Mouse (Mus musculus) B cell, adult 62 days (primary cell): ENCODE measurements around the gene Strn4. TPM values are rescaled to one million over a fixed set of nuclear protein-coding genes. Genes with fewer than 3 reads are reported as not detected.

Source experiments
- total RNA-seq: library from RNA; stranded (reverse); gene quantifications from 4 replicates; pipeline ENCODE4 v1.2.4, GENCODE M21; 2023

The Strn4 gene
- 105 to 132 TPM (median 127 TPM) in 4 replicates for total RNA-seq

DNA sequence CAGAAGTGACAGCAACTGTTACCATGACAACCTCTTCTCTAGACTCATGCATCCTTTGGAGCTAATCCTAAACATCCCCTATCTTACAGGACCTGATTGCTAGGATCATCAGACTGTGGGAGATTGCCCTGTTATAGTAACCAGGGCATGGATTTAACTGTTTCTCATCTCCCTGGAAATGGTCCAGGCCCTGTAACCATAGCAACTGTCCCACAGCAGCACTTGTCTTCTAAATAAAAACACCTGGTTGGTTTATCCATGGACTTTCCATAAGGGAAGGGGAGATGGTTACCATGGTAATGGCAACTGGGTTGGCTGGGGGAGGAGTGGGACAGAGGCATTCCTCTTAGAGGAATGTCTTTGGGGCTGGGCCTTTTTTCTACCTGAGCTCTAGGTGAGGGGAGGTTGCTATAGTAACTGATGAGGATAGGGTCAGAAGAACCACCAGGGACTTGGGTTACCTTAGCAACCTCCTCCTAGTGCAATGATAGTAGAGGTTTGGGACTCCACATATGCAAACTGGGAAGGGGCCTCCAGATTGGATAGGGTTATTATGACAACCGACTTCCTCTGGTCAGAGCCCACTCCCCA, at the start of gene Strn4:
Gene Strn4, plus strand, starts transcription at position 539 of the 591 bp plus-strand sequence.

DNA sequence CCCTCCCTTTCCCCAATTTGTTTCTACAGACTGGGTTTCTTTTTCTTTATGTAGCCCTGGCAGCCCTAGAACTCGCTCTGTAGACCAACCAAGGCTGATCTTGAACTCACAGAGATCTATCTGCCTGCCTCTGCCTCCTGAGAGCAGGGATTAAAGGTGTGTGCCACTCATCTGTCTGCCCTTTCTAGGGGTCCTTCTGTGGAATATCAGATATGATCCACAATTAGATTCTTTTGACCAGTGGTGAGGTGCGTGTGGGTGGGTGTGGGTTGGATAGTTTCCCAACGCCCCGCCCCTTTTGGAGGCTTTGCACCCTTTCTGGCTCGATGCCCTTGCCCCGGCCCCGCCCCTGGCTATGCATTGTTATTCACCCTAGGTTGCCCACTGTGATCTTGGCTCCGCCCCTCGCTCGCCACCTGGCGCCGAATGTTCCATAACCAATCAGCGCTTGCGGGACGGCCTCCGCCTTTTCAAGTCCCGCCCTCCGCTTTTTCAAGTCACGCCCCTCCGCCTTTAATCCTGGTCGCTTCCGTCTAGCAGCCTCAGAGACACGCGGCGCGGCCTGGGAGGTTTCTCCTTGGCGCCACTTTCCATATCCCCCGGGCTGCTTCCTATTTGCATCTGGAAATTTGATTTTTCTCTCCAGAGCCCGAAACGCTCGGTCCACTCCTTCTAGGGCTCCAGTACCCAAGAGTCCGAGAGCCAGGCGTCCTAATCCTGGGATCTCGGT, 34.7 kb upstream of the Strn4 start, which contains the start of gene Slc1a5:
Gene Slc1a5, plus strand, starts transcription at position 516 of the 730 bp plus-strand sequence.

DNA sequence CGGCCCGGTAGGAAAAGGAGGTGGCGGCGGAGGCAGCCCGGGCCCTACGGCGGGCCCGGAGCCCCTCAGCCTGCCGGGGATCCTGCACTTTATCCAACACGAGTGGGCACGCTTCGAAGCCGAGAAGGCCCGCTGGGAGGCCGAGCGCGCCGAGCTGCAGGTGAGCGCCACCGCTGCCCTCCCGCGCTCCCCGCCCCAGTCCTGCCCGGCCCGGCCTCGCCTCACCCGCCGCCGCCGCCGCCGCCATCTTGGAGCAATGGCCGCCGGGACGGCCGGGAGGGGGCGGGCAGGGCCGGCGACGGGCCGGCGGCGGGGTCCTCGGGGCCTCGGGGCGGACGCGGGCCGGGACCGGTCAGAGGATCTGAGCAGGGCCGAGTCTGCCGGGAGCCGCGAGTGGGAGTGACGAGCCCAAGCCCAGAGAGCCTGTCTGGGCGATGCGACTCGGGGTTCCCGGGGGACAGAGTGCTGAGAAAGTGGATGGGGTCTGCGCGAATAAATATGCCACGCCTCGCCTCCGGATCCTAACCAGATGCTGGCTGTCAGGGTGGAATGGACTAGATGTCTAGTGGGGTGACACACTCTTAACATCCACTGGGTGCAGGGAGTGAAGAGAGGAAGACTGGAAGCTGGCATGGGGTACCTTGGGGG, 910 bp downstream of the Strn4 start, which contains the start of gene Fkrp:
Gene Fkrp, minus strand, starts transcription at position 258 of the 648 bp plus-strand sequence.

DNA sequence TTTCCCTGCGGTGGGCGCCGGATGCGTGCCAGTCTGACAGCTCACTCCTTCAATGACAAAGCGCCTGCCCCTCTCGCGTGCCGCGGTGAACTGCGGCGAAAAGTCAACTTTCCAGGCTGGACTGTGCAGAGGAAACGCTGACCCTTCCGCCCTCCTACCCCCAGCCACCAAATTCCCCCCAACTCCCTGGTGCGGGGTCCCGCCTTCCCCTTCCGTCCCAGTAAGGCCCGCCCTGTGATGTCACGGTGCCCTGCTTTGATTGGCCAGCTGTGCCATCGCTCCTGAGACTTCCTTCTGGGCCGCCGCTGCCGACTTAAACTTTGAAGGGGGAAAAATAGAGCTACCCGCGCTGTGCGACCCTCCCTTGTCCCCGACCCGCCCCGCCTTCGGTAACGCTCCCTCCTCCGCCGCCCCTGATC, 27.0 kb downstream of the Strn4 start, which contains the start of gene Prkd2:
Gene Prkd2, plus strand, starts transcription at position 258 of the 419 bp plus-strand sequence.

DNA sequence AGATGAGACGGTGACA, 59.4 kb downstream of the Strn4 start, which contains the start of gene Dact3:
Gene Dact3, plus strand, starts transcription at position 8 of the 16 bp plus-strand sequence.

Other genes starting within 250 kb of the Strn4 start
- gene Arhgap35, start 200.9 kb upstream of the Strn4 start, total RNA-seq = 22.0 to 24.2 TPM (median 22.9 TPM) in 4 replicates
- not detected in 4 replicates for gene Ceacam15, start 140.2 kb upstream of the Strn4 start, total RNA-seq
- gene Ceacam9, start 94.0 kb upstream of the Strn4 start, total RNA-seq = not detected in 4 replicates
- gene Ap2s1, start 77.5 kb upstream of the Strn4 start, total RNA-seq = 60.3 to 84.1 TPM (median 68.1 TPM) in 4 replicates
- 159 to 185 TPM (median 165 TPM) in 4 replicates for gene Slc1a5, start 34.5 kb upstream of the Strn4 start, total RNA-seq
- gene Fkrp, start 843 bp downstream of the Strn4 start, total RNA-seq = 23.4 to 27.1 TPM (median 24.3 TPM) in 4 replicates
- gene Prkd2, start 27.0 kb downstream of the Strn4 start, total RNA-seq = 235 to 252 TPM (median 245 TPM) in 4 replicates
- 0.18 to 0.31 TPM in 2 of 4 replicates, not detected in the others for gene Dact3, start 59.4 kb downstream of the Strn4 start, total RNA-seq
- gene Gng8, start 75.9 kb downstream of the Strn4 start, total RNA-seq = not detected in 4 replicates
- gene Ptgir, start 90.6 kb downstream of the Strn4 start, total RNA-seq = 0.35 TPM in 1 of 4 replicates, not detected in the others
- gene Calm3, start 108.2 kb downstream of the Strn4 start, total RNA-seq = 109 to 120 TPM (median 113 TPM) in 4 replicates
- gene Pnmal2, start 128.8 kb downstream of the Strn4 start, total RNA-seq = not detected in 4 replicates
- gene Pnmal1, start 143.8 kb downstream of the Strn4 start, total RNA-seq = not detected in 4 replicates
- 0.22 to 0.69 TPM (median 0.47 TPM) in 4 replicates for gene Gm42372, start 167.2 kb downstream of the Strn4 start, total RNA-seq
- gene Ccdc8, start 176.8 kb downstream of the Strn4 start, total RNA-seq = 0.12 TPM in 1 of 4 replicates, not detected in the others
- 151 to 175 TPM (median 166 TPM) in 4 replicates for gene Ppp5c, start 212.0 kb downstream of the Strn4 start, total RNA-seq
- 1.2 to 4.7 TPM (median 2.5 TPM) in 4 replicates for gene Hif3a, start 246.5 kb downstream of the Strn4 start, total RNA-seq